Comparison of ENCODE assay signal across 14 mouse cellular contexts in the genomic region with DNA sequence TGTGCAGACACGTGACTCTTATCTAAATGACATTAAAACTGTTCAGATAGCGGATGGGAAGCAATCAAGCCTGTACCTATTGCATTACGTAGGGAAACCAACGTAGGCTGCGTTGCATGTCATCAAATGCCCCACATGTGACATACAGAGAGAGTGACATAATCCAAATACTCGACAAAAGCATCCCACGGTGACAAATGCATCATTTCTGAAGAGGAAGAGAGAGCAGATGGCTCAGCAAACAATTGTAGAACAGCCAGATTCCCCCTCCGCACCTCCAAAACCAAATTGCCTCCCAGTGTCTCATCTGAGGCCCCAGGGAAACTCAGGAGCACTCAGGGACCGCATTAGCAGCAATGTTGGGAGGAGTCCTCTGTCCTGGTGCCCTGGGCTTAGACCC.
DNase-seq lines count a peak whose midpoint lies in the region; ATAC-seq and TF ChIP-seq lines count a peak whose summit lies in the region.
"Had no signal": no experiment of that assay in that cellular context is flagged by ENCODE, and none has a peak within 500 bp of the region (broad histone marks: within the 10 kb centered on the region; RNA-seq: fewer than 3 reads in every experiment).

No protein-coding gene starts in this region.

- peak; percentile 57 for DNase-seq in brain, embryonic 14.5 days (ENCODE audit: low read depth)
- peak; percentile 39 to 56 for DNase-seq in frontal cortex, postnatal 36 days (ENCODE audit: low spot score in 2 of 2)
- peak; percentile 6 to 50 for DNase-seq in left cerebral cortex, adult 9 months (ENCODE audit: low spot score in 2 of 2)
- no peak for DNase-seq in lung, postnatal 25 days (ENCODE audit: low spot score)
- DNase-seq in thymus, adult 2 months = no peak
- DNase-seq in embryo, embryonic 9.5 days (ENCODE audit: extremely low spot score) = no peak
- DNase-seq: adrenal gland, postnatal 36 days; B cell, adult 2 months; heart, adult 2 months; lung, postnatal 4 days had no signal

- WGBS in forebrain, embryonic 15.5 days = 49% methylated on average over 9 of the region's 9 CpGs
- 78% methylated on average over 9 of the region's 9 CpGs for WGBS in forebrain, embryonic 12.5 days
- 72% methylated on average over 9 of the region's 9 CpGs for WGBS in thymus, adult 2 months

- TF ChIP-seq POLR2A in brain, embryonic 14.5 days (IDR thresholded peaks at IDR 0.05; ENCODE audit: borderline replicate concordance, extremely low read depth, insufficient read depth, insufficient read length, poor library complexity, severe bottlenecking) = no peak
- TF ChIP-seq POLR2A in thymus, adult 2 months (IDR thresholded peaks at IDR 0.05; ENCODE audit: control insufficient read depth, extremely low read depth, insufficient read depth, low read length, poor library complexity) = no peak

- peak; percentile 48 for ATAC-seq in forebrain, embryonic 15.5 days (replicated peaks)
- ATAC-seq in forebrain, embryonic 12.5 days (ENCODE audit: low FRiP score) = no peak
- ATAC-seq: Patski had no signal

- H3K4me3 ChIP-seq in forebrain, embryonic 15.5 days = no peak overlapping the region
- no peak overlapping the region for H3K4me3 ChIP-seq in forebrain, embryonic 12.5 days (replicated peaks)
- H3K4me3 ChIP-seq in thymus, adult 2 months (ENCODE audit: control insufficient read depth, insufficient read depth, low read length) = no peak overlapping the region
- H3K4me3 ChIP-seq: heart, adult 2 months; limb, embryonic 15.5 days had no signal

- no peaks in the 10 kb centered on the region for H3K36me3 ChIP-seq in forebrain, embryonic 15.5 days
- no peaks in the 10 kb centered on the region for H3K36me3 ChIP-seq in forebrain, embryonic 12.5 days (replicated peaks)
- H3K36me3 ChIP-seq in thymus, adult 2 months (ENCODE audit: control insufficient read depth, insufficient read depth, low read length) = no peaks in the 10 kb centered on the region
- H3K36me3 ChIP-seq: limb, embryonic 15.5 days had no signal

- H3K27me3 ChIP-seq in forebrain, embryonic 15.5 days = no peaks in the 10 kb centered on the region
- no peaks in the 10 kb centered on the region for H3K27me3 ChIP-seq in forebrain, embryonic 12.5 days
- H3K27me3 ChIP-seq in thymus, adult 2 months (ENCODE audit: control insufficient read depth, insufficient read depth, low read length) = no peaks in the 10 kb centered on the region
- H3K27me3 ChIP-seq: limb, embryonic 15.5 days had no signal

- H3K4me1 ChIP-seq in forebrain, embryonic 15.5 days = peaks cover 8% of the 10 kb centered on the region; the same call in 1 of the 2 replicates
- peaks cover 3% of the 10 kb centered on the region; the same call in 1 of the 2 replicates for H3K4me1 ChIP-seq in forebrain, embryonic 12.5 days
- H3K4me1 ChIP-seq in thymus, adult 2 months (replicated peaks; ENCODE audit: control insufficient read depth, insufficient read depth, low read length) = no peaks in the 10 kb centered on the region
- H3K4me1 ChIP-seq: limb, embryonic 15.5 days had no signal

- H3K9me3 ChIP-seq in forebrain, embryonic 15.5 days = no peaks in the 10 kb centered on the region
- H3K9me3 ChIP-seq in forebrain, embryonic 12.5 days = no peaks in the 10 kb centered on the region
- H3K9me3 ChIP-seq: limb, embryonic 15.5 days had no signal

- H3K27ac ChIP-seq in forebrain, embryonic 15.5 days (replicated peaks) = peak overlapping the region; percentile 72
- no peak overlapping the region for H3K27ac ChIP-seq in forebrain, embryonic 12.5 days
- no peak overlapping the region for H3K27ac ChIP-seq in thymus, adult 2 months (ENCODE audit: control insufficient read depth, insufficient read depth, low read length)
- H3K27ac ChIP-seq: heart, adult 2 months; limb, embryonic 15.5 days had no signal

- no peak for TF ChIP-seq CTCF in brain, embryonic 14.5 days (IDR thresholded peaks at IDR 0.05; ENCODE audit: borderline replicate concordance, extremely low read depth, insufficient read depth, insufficient read length)
- TF ChIP-seq CTCF in thymus, adult 2 months (IDR thresholded peaks at IDR 0.05; ENCODE audit: borderline replicate concordance, control insufficient read depth, extremely low read depth, insufficient read depth, low read length, poor library complexity) = no peak

- H3K4me2 ChIP-seq in forebrain, embryonic 15.5 days (replicated peaks) = no peak overlapping the region
- no peak overlapping the region for H3K4me2 ChIP-seq in forebrain, embryonic 12.5 days
- H3K4me2 ChIP-seq: limb, embryonic 15.5 days had no signal

- H3K9ac ChIP-seq in forebrain, embryonic 15.5 days (replicated peaks) = no peak overlapping the region
- H3K9ac ChIP-seq in forebrain, embryonic 12.5 days = no peak overlapping the region
- H3K9ac ChIP-seq: limb, embryonic 15.5 days had no signal

Comparison
In these comparisons a context has a peak if more than half of its experiments do, and no peak if none do; other contexts are left out.
1. DNase-seq: peak in brain, embryonic 14.5 days (single experiment), frontal cortex, postnatal 36 days (2 of 2) and left cerebral cortex, adult 9 months (2 of 2); none in lung, postnatal 25 days (single experiment), thymus, adult 2 months (single experiment) and embryo, embryonic 9.5 days (single experiment).